8 mouse cellular contexts compared by ENCODE assay signal in the genomic region with DNA sequence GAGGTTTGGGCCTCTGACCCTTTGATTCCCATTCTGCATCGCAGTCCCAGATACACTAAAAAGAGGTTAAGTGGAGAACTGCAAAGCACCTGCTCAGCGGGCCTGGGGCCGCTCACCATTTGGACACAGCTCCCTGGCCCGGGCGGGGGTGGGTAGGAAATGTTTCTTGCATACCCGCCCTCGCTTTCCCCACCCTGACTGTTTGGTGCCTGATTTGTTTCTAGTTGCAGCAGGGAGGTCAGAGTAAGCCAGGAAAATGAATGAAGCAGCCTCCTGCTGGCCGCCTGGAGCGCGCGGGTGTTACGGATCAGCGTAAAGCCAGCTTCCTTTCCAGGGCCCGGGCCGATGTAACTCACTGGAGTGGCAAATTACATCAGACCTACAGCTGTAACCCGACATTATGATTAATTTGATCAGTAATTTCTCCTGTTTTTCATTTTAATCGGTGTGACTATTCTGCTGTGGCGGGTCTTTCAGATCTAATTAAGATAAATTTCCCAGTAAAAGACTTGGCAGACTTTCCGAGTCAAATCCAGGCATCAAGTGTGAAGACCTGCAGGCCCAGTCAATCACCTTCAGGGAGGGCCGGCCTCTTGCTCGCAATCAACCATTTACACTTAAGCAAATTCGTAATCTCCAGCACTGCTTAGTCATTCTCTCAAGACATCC.
A peak's percentile ranks its signal among the peaks of the same experiment; 100 is the strongest.
DNase-seq lines count a peak whose midpoint lies in the region; ATAC-seq and TF ChIP-seq lines count a peak whose summit lies in the region.
"Had no signal": no experiment of that assay in that cellular context is flagged by ENCODE, and none has a peak within 500 bp of the region (broad histone marks: within the 10 kb centered on the region; RNA-seq: fewer than 3 reads in every experiment).

No protein-coding gene starts in this region.

- no peak overlapping the region for H3K4me3 ChIP-seq in lung, postnatal 0 days (ENCODE audit: low read depth, low read length)
- H3K4me3 ChIP-seq in heart, embryonic 15.5 days: no peak overlapping the region
- H3K4me3 ChIP-seq in neural tube, embryonic 14.5 days (ENCODE audit: low read depth, low read length): no peak overlapping the region
- H3K4me3 ChIP-seq: liver, embryonic 13.5 days had no signal

- no peak overlapping the region for H3K4me2 ChIP-seq in lung, postnatal 0 days (replicated peaks; ENCODE audit: low read depth, low read length)
- peak overlapping the region; percentile 38 for H3K4me2 ChIP-seq in heart, embryonic 15.5 days
- peak overlapping the region; percentile 28; the same call in 1 of the 2 replicates for H3K4me2 ChIP-seq in neural tube, embryonic 14.5 days (ENCODE audit: low read depth, low read length)
- H3K4me2 ChIP-seq: liver, embryonic 13.5 days had no signal

- no peaks in the 10 kb centered on the region for H3K9me3 ChIP-seq in lung, postnatal 0 days (ENCODE audit: low read length)
- no peaks in the 10 kb centered on the region for H3K9me3 ChIP-seq in heart, embryonic 15.5 days (replicated peaks)
- no peaks in the 10 kb centered on the region for H3K9me3 ChIP-seq in neural tube, embryonic 14.5 days (ENCODE audit: control insufficient read depth, low read length)
- H3K9me3 ChIP-seq: liver, embryonic 13.5 days had no signal

- H3K9ac ChIP-seq in lung, postnatal 0 days (replicated peaks; ENCODE audit: low read depth): no peak overlapping the region
- no peak overlapping the region for H3K9ac ChIP-seq in heart, embryonic 15.5 days
- no peak overlapping the region for H3K9ac ChIP-seq in neural tube, embryonic 14.5 days (replicated peaks; ENCODE audit: low read depth, low read length)
- H3K9ac ChIP-seq: liver, embryonic 13.5 days had no signal

- 13% methylated on average over 22 of the region's 22 CpGs for WGBS in lung, postnatal 0 days
- whole genome bisulfite sequencing in heart, embryonic 15.5 days: 11% methylated on average over 22 of the region's 22 CpGs
- WGBS in neural tube, embryonic 14.5 days: 3% methylated on average over 22 of the region's 22 CpGs

- DNase-seq in lung, postnatal 0 days (ENCODE audit: low spot score): peak; percentile 12
- DNase-seq in lung, adult 18-20 months: no peak
- DNase-seq in embryo, embryonic 11 days: peak; percentile 77
- peak; percentile 33 for DNase-seq in kidney, postnatal 14 days
- DNase-seq in thymus, postnatal 36 days: no peak
- DNase-seq: liver, embryonic 13.5 days had no signal

- no peak; the same call in 1 of the 2 replicates for TF ChIP-seq CTCF in lung, postnatal 0 days (IDR thresholded peaks at IDR 0.05)

- TF ChIP-seq EP300 in lung, postnatal 0 days (IDR thresholded peaks at IDR 0.05): no peak

- H3K36me3 ChIP-seq in lung, postnatal 0 days (ENCODE audit: insufficient read depth, low read length): no peaks in the 10 kb centered on the region
- no peaks in the 10 kb centered on the region for H3K36me3 ChIP-seq in heart, embryonic 15.5 days
- H3K36me3 ChIP-seq in neural tube, embryonic 14.5 days (ENCODE audit: control insufficient read depth, insufficient read depth, low read length): no peaks in the 10 kb centered on the region
- H3K36me3 ChIP-seq: liver, embryonic 13.5 days had no signal

- H3K4me1 ChIP-seq in lung, postnatal 0 days (ENCODE audit: insufficient read depth, low read depth, low read length): no peaks in the 10 kb centered on the region
- no peaks in the 10 kb centered on the region for H3K4me1 ChIP-seq in heart, embryonic 15.5 days (replicated peaks)
- no peaks in the 10 kb centered on the region for H3K4me1 ChIP-seq in neural tube, embryonic 14.5 days (ENCODE audit: control insufficient read depth, insufficient read depth, low read length)
- H3K4me1 ChIP-seq: liver, embryonic 13.5 days had no signal

- no peaks in the 10 kb centered on the region for H3K27me3 ChIP-seq in lung, postnatal 0 days (replicated peaks; ENCODE audit: insufficient read depth, low read length)
- no peaks in the 10 kb centered on the region for H3K27me3 ChIP-seq in heart, embryonic 15.5 days
- no peaks in the 10 kb centered on the region for H3K27me3 ChIP-seq in neural tube, embryonic 14.5 days (ENCODE audit: control insufficient read depth, insufficient read depth, low read length)
- H3K27me3 ChIP-seq: liver, embryonic 13.5 days had no signal

- no peak overlapping the region for H3K27ac ChIP-seq in lung, postnatal 0 days (ENCODE audit: low read length)
- no peak overlapping the region for H3K27ac ChIP-seq in heart, embryonic 15.5 days
- H3K27ac ChIP-seq in neural tube, embryonic 14.5 days (ENCODE audit: low read depth, low read length): no peak overlapping the region
- H3K27ac ChIP-seq: liver, embryonic 13.5 days had no signal

- no peak for ATAC-seq in lung, postnatal 0 days
- no peak; the same call in 1 of the 2 replicates for ATAC-seq in heart, embryonic 15.5 days (replicated peaks; ENCODE audit: insufficient number of reproducible peaks, insufficient read depth, low FRiP score, low read depth)
- ATAC-seq in neural tube, embryonic 14.5 days (ENCODE audit: low read depth): peak; percentile 96

Comparison
In these comparisons a context has a peak if more than half of its experiments do, and no peak if none do; other contexts are left out.
1. DNase-seq: peak in lung, postnatal 0 days (single experiment), embryo, embryonic 11 days (single experiment) and kidney, postnatal 14 days (single experiment); none in lung, adult 18-20 months (0 of 2) and thymus, postnatal 36 days (0 of 2).